Mouse (Mus musculus) MEL (cell line): Measurements from ENCODE around the gene Rer1. TPM values are rescaled to one million over a fixed set of nuclear protein-coding genes. Genes with fewer than 3 reads are reported as not detected.

Experiments used
- DNase-seq: peaks from one replicate; pipeline ENCODE4 v3.0.0; 2011; ENCODE audit warnings: low read depth, low spot score
- H3K27ac ChIP-seq: 2 replicates; pipeline ENCODE4 v1.5.1; 2012; ENCODE audit warnings: low read depth, mild to moderate bottlenecking, control low read depth, low read length, moderate library complexity; ENCODE audit not compliant: control insufficient read depth
- H3K27me3 ChIP-seq, 2 experiments: fragments of 150-350 bp in 1 of 2; sonication (generic) in 1 of 2; 2 replicates each; pipeline ENCODE4 v1.6.1; 2012; ENCODE audit warnings: low read length in 2 of 2, mild to moderate bottlenecking in 2 of 2, improper control_type of control experiment in 1 of 2, moderate library complexity in 1 of 2; ENCODE audit not compliant: insufficient read depth in 2 of 2, control insufficient read depth in 1 of 2
- H3K36me3 ChIP-seq, 2 experiments: 2 replicates each; pipeline ENCODE4 v1.6.1; 2012 to 2014; ENCODE audit warnings: low read length in 2 of 2, improper control_type of control experiment in 1 of 2, inconsistent platforms in 1 of 2, mild to moderate bottlenecking in 1 of 2; ENCODE audit not compliant: insufficient read depth in 2 of 2, control insufficient read depth in 1 of 2
- H3K4me1 ChIP-seq, 2 experiments: fragments of 150-350 bp in 1 of 2; sonication (generic) in 1 of 2; 2 replicates each; pipeline ENCODE4 v1.6.1; 2012; ENCODE audit warnings: low read length in 2 of 2, improper control_type of control experiment in 1 of 2, mild to moderate bottlenecking in 1 of 2; ENCODE audit not compliant: insufficient read depth in 2 of 2, control insufficient read depth in 1 of 2
- H3K4me3 ChIP-seq, 2 experiments: fragments of 150-350 bp in 1 of 2; sonication (generic) in 1 of 2; 2 replicates each; pipeline ENCODE4 v1.5.1; 2012; ENCODE audit warnings: low read depth in 2 of 2, low read length in 2 of 2, mild to moderate bottlenecking in 2 of 2, moderate library complexity in 2 of 2, control low read depth in 1 of 2, improper control_type of control experiment in 1 of 2; ENCODE audit not compliant: control insufficient read depth in 1 of 2, insufficient read depth in 1 of 2
- H3K79me2 ChIP-seq: 2 replicates; pipeline ENCODE4 v1.6.1; 2012; ENCODE audit warnings: mild to moderate bottlenecking, low read length, moderate library complexity; ENCODE audit not compliant: control insufficient read depth, poor library complexity, insufficient read depth
- H3K9ac ChIP-seq: 2 replicates; pipeline ENCODE4 v1.6.1; 2012; ENCODE audit warnings: low read depth, mild to moderate bottlenecking, control low read depth, low read length, moderate library complexity; ENCODE audit not compliant: control insufficient read depth, poor library complexity, severe bottlenecking
- H3K9me3 ChIP-seq: fragments of 150-350 bp; sonication (generic); replicated peaks from 2 replicates; pipeline ENCODE4 v1.6.1; 2012; ENCODE audit warnings: mild to moderate bottlenecking, low read length, improper control_type of control experiment, moderate library complexity; ENCODE audit not compliant: insufficient read depth
- BHLHE40 ChIP-seq: IDR thresholded peaks from 2 replicates; pipeline ENCODE4 v1.6.1; 2012; ENCODE audit warnings: low read depth, mild to moderate bottlenecking, inconsistent platforms, low read length, improper control_type of control experiment, borderline replicate concordance
- CHD1 ChIP-seq: IDR thresholded peaks from 2 replicates; pipeline ENCODE4 v1.6.1; 2012; ENCODE audit warnings: low read depth, mild to moderate bottlenecking, inconsistent platforms, low read length, improper control_type of control experiment
- E2F4 ChIP-seq: IDR thresholded peaks from 2 replicates; pipeline ENCODE4 v1.6.1; 2011; ENCODE audit warnings: low read depth, low read length, improper control_type of control experiment, borderline replicate concordance
- ELF1 ChIP-seq: IDR thresholded peaks from 2 replicates; pipeline ENCODE4 v1.6.1; 2014; ENCODE audit warnings: low read depth, mild to moderate bottlenecking, inconsistent platforms, low read length, improper control_type of control experiment, moderate library complexity
- EP300 ChIP-seq, 2 experiments: IDR thresholded peaks; 2 replicates each; pipeline ENCODE4 v1.6.1; 2011; ENCODE audit warnings: improper control_type of control experiment in 2 of 2, low read length in 2 of 2, low read depth in 1 of 2, mild to moderate bottlenecking in 1 of 2
- ETS1 ChIP-seq: IDR thresholded peaks from 2 replicates; pipeline ENCODE4 v1.6.1; 2012; ENCODE audit warnings: low read depth, mild to moderate bottlenecking, inconsistent platforms, low read length, improper control_type of control experiment, moderate library complexity
- GABPA ChIP-seq: IDR thresholded peaks from 2 replicates; pipeline ENCODE4 v1.6.1; 2012; ENCODE audit warnings: low read depth, mild to moderate bottlenecking, inconsistent platforms, low read length, improper control_type of control experiment, moderate library complexity
- GATA1 ChIP-seq: IDR thresholded peaks from 2 replicates; pipeline ENCODE4 v1.6.1; 2011; ENCODE audit warnings: low read depth, low read length, improper control_type of control experiment
- HCFC1 ChIP-seq: IDR thresholded peaks from 2 replicates; pipeline ENCODE4 v1.6.1; 2012; ENCODE audit warnings: low read depth, mild to moderate bottlenecking, inconsistent platforms, low read length, improper control_type of control experiment, moderate library complexity
- KAT2A ChIP-seq: conservative IDR thresholded peaks from 2 replicates; pipeline ENCODE4 v1.6.1; 2012; ENCODE audit warnings: low read depth, low read length, improper control_type of control experiment, inconsistent platforms
- MAFK ChIP-seq: IDR thresholded peaks from 2 replicates; pipeline ENCODE4 v1.6.1; 2011; ENCODE audit warnings: low read depth, mild to moderate bottlenecking, low read length, improper control_type of control experiment, borderline replicate concordance
- MAX ChIP-seq: IDR thresholded peaks from 2 replicates; pipeline ENCODE4 v1.6.1; 2011; ENCODE audit warnings: low read length, improper control_type of control experiment
- MAZ ChIP-seq: IDR thresholded peaks from 2 replicates; pipeline ENCODE4 v1.6.1; 2012; ENCODE audit warnings: low read depth, mild to moderate bottlenecking, inconsistent platforms, low read length, improper control_type of control experiment
- MXI1 ChIP-seq: IDR thresholded peaks from 2 replicates; pipeline ENCODE4 v1.6.1; 2011; ENCODE audit warnings: mild to moderate bottlenecking, low read depth, low read length, improper control_type of control experiment
- MYB ChIP-seq: IDR thresholded peaks from 2 replicates; pipeline ENCODE4 v1.6.1; 2011; ENCODE audit warnings: mild to moderate bottlenecking, low read depth, low read length, improper control_type of control experiment
- MYC ChIP-seq: IDR thresholded peaks from 2 replicates; pipeline ENCODE4 v1.6.1; 2011; ENCODE audit warnings: low read depth, mild to moderate bottlenecking, low read length, improper control_type of control experiment, moderate library complexity
- POLR2AphosphoS2 ChIP-seq: IDR thresholded peaks from 2 replicates; pipeline ENCODE4 v1.6.1; 2011; ENCODE audit warnings: low read length, improper control_type of control experiment
- POLR2AphosphoS5 ChIP-seq: IDR thresholded peaks from 2 replicates; pipeline ENCODE4 v1.6.1; 2012; ENCODE audit warnings: low read depth, borderline replicate concordance, mild to moderate bottlenecking, inconsistent platforms, low read length, moderate library complexity, mixed read lengths
- RAD21 ChIP-seq: IDR thresholded peaks from 2 replicates; pipeline ENCODE4 v1.6.1; 2011; ENCODE audit warnings: mild to moderate bottlenecking, low read depth, low read length, improper control_type of control experiment
- SIN3A ChIP-seq: IDR thresholded peaks from 2 replicates; pipeline ENCODE4 v1.6.1; 2012; ENCODE audit warnings: low read length, improper control_type of control experiment, inconsistent platforms
- SMC3 ChIP-seq: IDR thresholded peaks from 2 replicates; pipeline ENCODE4 v1.6.1; 2011; ENCODE audit warnings: low read depth, low read length, improper control_type of control experiment
- TAL1 ChIP-seq: IDR thresholded peaks from 2 replicates; pipeline ENCODE4 v1.6.1; 2012; ENCODE audit warnings: mild to moderate bottlenecking, inconsistent platforms, low read length, moderate library complexity, mixed read lengths
- TBP ChIP-seq: IDR thresholded peaks from 2 replicates; pipeline ENCODE4 v1.8.0; 2011; ENCODE audit warnings: low read depth, low read length, improper control_type of control experiment
- TCF12 ChIP-seq: IDR thresholded peaks from 2 replicates; pipeline ENCODE4 v1.6.1; 2014; ENCODE audit warnings: low read depth, mild to moderate bottlenecking, inconsistent platforms, low read length, improper control_type of control experiment, moderate library complexity
- USF1 ChIP-seq: IDR thresholded peaks from 2 replicates; pipeline ENCODE4 v1.6.1; 2014; ENCODE audit warnings: low read depth, mild to moderate bottlenecking, inconsistent platforms, low read length, improper control_type of control experiment, moderate library complexity
- ZC3H11A ChIP-seq: IDR thresholded peaks from 2 replicates; pipeline ENCODE4 v1.6.1; 2012; ENCODE audit warnings: low read depth, mild to moderate bottlenecking, inconsistent platforms, low read length, improper control_type of control experiment
- ZKSCAN1 ChIP-seq: IDR thresholded peaks from 2 replicates; pipeline ENCODE4 v1.6.1; 2012; ENCODE audit warnings: low read depth, mild to moderate bottlenecking, inconsistent platforms, low read length, improper control_type of control experiment, moderate library complexity
- ZMIZ1 ChIP-seq: IDR thresholded peaks from 2 replicates; pipeline ENCODE4 v1.6.1; 2012; ENCODE audit warnings: low read depth, mild to moderate bottlenecking, inconsistent platforms, low read length, improper control_type of control experiment, moderate library complexity
- ZNF384 ChIP-seq: IDR thresholded peaks from 2 replicates; pipeline ENCODE4 v1.6.1; 2012; ENCODE audit warnings: low read depth, mild to moderate bottlenecking, inconsistent platforms, low read length, improper control_type of control experiment
- polyA plus RNA-seq, 2 experiments: library from polyadenylated mRNA; stranded (reverse) in 1 of 2; unstranded in 1 of 2; fragments of >175 nt in 1 of 2; fragments of >200 nt in 1 of 2; gene quantifications; 2 replicates each; pipeline versions ENCODE4 v1.2.1 to v1.2.4; 2012; ENCODE audit warnings: low replicate concordance in 2 of 2, low read depth in 1 of 2; ENCODE audit not compliant: insufficient read length in 2 of 2, insufficient read depth in 1 of 2, missing spikeins in 1 of 2
- total RNA-seq: library from RNA; depleted of rRNA; stranded (reverse); fragments of 300-350 nt; gene quantifications from 2 replicates; pipeline ENCODE4 v1.2.3, GENCODE M21; 2012

Gene Rer1
- total and polyA plus RNA-seq, 3 experiments, result 114 to 379 (median 140) TPM

- peak; percentile 78 for TF ChIP-seq SIN3A
- TF ChIP-seq HCFC1, result 0 out of 2 replicates have a peak, but pooled peaks have one; percentile 44
- TF ChIP-seq TCF12, result peak; percentile 86
- no peak; the same call in 1 of the 2 replicates for TF ChIP-seq MAX
- 0 out of 2 replicates have a peak, but pooled peaks have one; percentile 37 for TF ChIP-seq CHD1
- no peak for TF ChIP-seq MYB
- peak; percentile 91 for TF ChIP-seq MAZ
- TF ChIP-seq GABPA, result no peak
- TF ChIP-seq TBP, result no peak
- TF ChIP-seq USF1, result peak; percentile 74
- no peak for TF ChIP-seq ZC3H11A
- TF ChIP-seq RAD21, result no peak
- peak; percentile 31; the same call in 1 of the 2 replicates for TF ChIP-seq MXI1
- TF ChIP-seq GATA1, result peak; percentile 65
- no peak for TF ChIP-seq ZNF384
- TF ChIP-seq KAT2A, result no peak
- TF ChIP-seq EP300 (IDR thresholded peaks at IDR 0.05; ENCODE audit: low read depth in 1 of 2, low read length in 2 of 2), result peak in 1 of 2 experiments; percentile 74; a peak in 2 of 4 replicates
- TF ChIP-seq MAFK, result no peak
- no peak for TF ChIP-seq ZMIZ1
- peak; percentile 93 for TF ChIP-seq ETS1
- no peak for TF ChIP-seq ZKSCAN1
- TF ChIP-seq POLR2AphosphoS5, result no peak
- TF ChIP-seq ELF1, result no peak
- TF ChIP-seq E2F4, result no peak
- peak; percentile 82 for TF ChIP-seq TAL1
- 0 out of 2 replicates have a peak, but pooled peaks have one; percentile 38 for TF ChIP-seq MYC
- TF ChIP-seq POLR2AphosphoS2, result no peak
- peak; percentile 79; the same call in 1 of the 2 replicates for TF ChIP-seq BHLHE40
- no peak for TF ChIP-seq SMC3
- peak; percentile 82 for DNase-seq
- Histone ChIP-seq H3K36me3 (peaks cover 0 to 27% of the 10 kb centered on the region in 2 experiments; a peak in 2 of 4 replicates), H3K4me3 (peak overlapping the region; percentile 34 to 40), H3K27ac (peak overlapping the region; percentile 88), H3K9ac (peak overlapping the region; percentile 64), H3K9me3 (no peaks in the 10 kb centered on the region), H3K27me3 (no peaks in the 10 kb centered on the region), H3K4me1 (peaks cover 22 to 38% of the 10 kb centered on the region in 2 experiments), H3K79me2 (no peaks in the 10 kb centered on the region)
Measured at GRCm38 (mm10) chr4:155117396-155117978, 31.3 kb upstream of the Rer1 start.
